ENCODE assay signal across 23 mouse cellular contexts in genomic region chr1:94318029-94318428, GRCm38 (mm10).
DNase-seq lines count a peak whose midpoint lies in the region; ATAC-seq and TF ChIP-seq lines count a peak whose summit lies in the region.
"Had no signal": no experiment of that assay in that cellular context is flagged by ENCODE, and none has a peak within 500 bp of the region (broad histone marks: within the 10 kb centered on the region; RNA-seq: fewer than 3 reads in every experiment).

No protein-coding gene starts in this region.

- no peak overlapping the region for H3K4me2 ChIP-seq in intestine, postnatal 0 days (replicated peaks; ENCODE audit: low read depth)
- no peak overlapping the region for H3K4me2 ChIP-seq in midbrain, embryonic 11.5 days
- H3K4me2 ChIP-seq: embryonic facial prominence, embryonic 13.5 days; embryonic facial prominence, embryonic 15.5 days; forebrain, embryonic 12.5 days had no signal

- H3K36me3 ChIP-seq in MEL (ENCODE audit: control insufficient read depth in 1 of 2, insufficient read depth in 2 of 2, low read length in 2 of 2), result peaks cover 0 to 18% of the 10 kb centered on the region in 2 experiments; a peak in 2 of 4 replicates
- H3K36me3 ChIP-seq in intestine, postnatal 0 days (ENCODE audit: control insufficient read depth, insufficient read depth), result no peaks in the 10 kb centered on the region
- H3K36me3 ChIP-seq in midbrain, embryonic 11.5 days (ENCODE audit: control insufficient read depth, insufficient read depth, low read length), result no peaks in the 10 kb centered on the region
- H3K36me3 ChIP-seq: embryonic facial prominence, embryonic 13.5 days; embryonic facial prominence, embryonic 15.5 days; forebrain, embryonic 10.5 days; forebrain, embryonic 12.5 days had no signal

- H3K9me3 ChIP-seq in MEL (replicated peaks; ENCODE audit: insufficient read depth, low read length), result no peaks in the 10 kb centered on the region
- H3K9me3 ChIP-seq in intestine, postnatal 0 days (ENCODE audit: control insufficient read depth), result no peaks in the 10 kb centered on the region
- no peaks in the 10 kb centered on the region for H3K9me3 ChIP-seq in midbrain, embryonic 11.5 days (ENCODE audit: control insufficient read depth, low read length)
- H3K9me3 ChIP-seq: embryonic facial prominence, embryonic 13.5 days; embryonic facial prominence, embryonic 15.5 days; forebrain, embryonic 10.5 days; forebrain, embryonic 12.5 days had no signal

- DNase-seq in MEL (ENCODE audit: low read depth, low spot score), result peak; percentile 78
- no peak for DNase-seq in midbrain, embryonic 11.5 days (ENCODE audit: low spot score, missing footprints)
- DNase-seq in adrenal gland, postnatal 25 days, result no peak
- DNase-seq: adrenal gland, adult 8-10 months; adrenal gland, postnatal 36 days; cerebellum, adult 11-12 months; cerebellum, adult 2 months; cerebellum, adult 9-10 months; cerebellum, postnatal 10 days; cerebellum, postnatal 25 days; embryo, embryonic 11 days had no signal

- no peaks in the 10 kb centered on the region for H3K79me2 ChIP-seq in MEL (ENCODE audit: control insufficient read depth, insufficient read depth, low read length, poor library complexity)

- no peak; the same call in none of the 2 replicates for TF ChIP-seq RAD21 in MEL (IDR thresholded peaks at IDR 0.05; ENCODE audit: low read depth, low read length)

- H3K4me3 ChIP-seq in MEL (ENCODE audit: control insufficient read depth in 1 of 2, insufficient read depth in 1 of 2, low read depth in 2 of 2, low read length in 2 of 2), result peak overlapping the region in 1 of 2 experiments; percentile 41; a peak in 2 of 4 replicates
- H3K4me3 ChIP-seq in intestine, postnatal 0 days (ENCODE audit: low read depth, low read length), result no peak overlapping the region
- H3K4me3 ChIP-seq in midbrain, embryonic 11.5 days (ENCODE audit: low read depth, low read length), result no peak overlapping the region
- H3K4me3 ChIP-seq: embryonic facial prominence, embryonic 13.5 days; embryonic facial prominence, embryonic 15.5 days; erythroblast, embryonic 14.5 days; forebrain, embryonic 10.5 days; forebrain, embryonic 12.5 days had no signal

- peak overlapping the region; percentile 32; the same call in 1 of the 2 replicates for H3K9ac ChIP-seq in MEL (ENCODE audit: control insufficient read depth, low read depth, low read length, poor library complexity, severe bottlenecking)
- H3K9ac ChIP-seq in intestine, postnatal 0 days (ENCODE audit: low read depth, low read length), result no peak overlapping the region
- H3K9ac ChIP-seq in midbrain, embryonic 11.5 days (ENCODE audit: low read length), result no peak overlapping the region
- H3K9ac ChIP-seq: embryonic facial prominence, embryonic 13.5 days; embryonic facial prominence, embryonic 15.5 days; forebrain, embryonic 12.5 days had no signal

- ATAC-seq in common myeloid progenitor, adult 5-6 weeks (replicated peaks; ENCODE audit: low read depth, poor library complexity, severe bottlenecking), result peak; percentile 68
- ATAC-seq in megakaryocyte-erythroid progenitor cell, adult 5-6 weeks (replicated peaks; ENCODE audit: low FRiP score, low TSS enrichment, poor library complexity, severe bottlenecking), result peak; percentile 67
- no peak for ATAC-seq in intestine, postnatal 0 days
- no peak for ATAC-seq in midbrain, embryonic 11.5 days (ENCODE audit: low FRiP score)
- ATAC-seq: activated CD4-positive, CD25-positive, alpha-beta regulatory T cell, adult 4 months; forebrain, embryonic 14.5 days; forebrain, embryonic 16.5 days; Patski had no signal

- TF ChIP-seq POLR2A in MEL (IDR thresholded peaks at IDR 0.05; ENCODE audit: control insufficient read depth in 1 of 2, insufficient read depth in 1 of 2, low read depth in 1 of 2, low read length in 2 of 2, poor library complexity in 1 of 2), result no peak

- no peaks in the 10 kb centered on the region for H3K27me3 ChIP-seq in MEL (ENCODE audit: control insufficient read depth in 1 of 2, insufficient read depth in 2 of 2, low read length in 2 of 2)
- no peaks in the 10 kb centered on the region for H3K27me3 ChIP-seq in intestine, postnatal 0 days (replicated peaks; ENCODE audit: control insufficient read depth, insufficient read depth, low read length)
- H3K27me3 ChIP-seq in midbrain, embryonic 11.5 days (ENCODE audit: control insufficient read depth, insufficient read depth, low read length), result no peaks in the 10 kb centered on the region
- H3K27me3 ChIP-seq: embryonic facial prominence, embryonic 13.5 days; embryonic facial prominence, embryonic 15.5 days; forebrain, embryonic 12.5 days; Patski had no signal

- peaks cover 5 to 10% of the 10 kb centered on the region in 2 experiments for H3K4me1 ChIP-seq in MEL (ENCODE audit: control insufficient read depth in 1 of 2, insufficient read depth in 2 of 2, low read length in 2 of 2)
- no peaks in the 10 kb centered on the region for H3K4me1 ChIP-seq in intestine, postnatal 0 days (replicated peaks; ENCODE audit: control insufficient read depth, insufficient read depth, low read length)
- no peaks in the 10 kb centered on the region for H3K4me1 ChIP-seq in midbrain, embryonic 11.5 days (ENCODE audit: control insufficient read depth, insufficient read depth, low read length)
- H3K4me1 ChIP-seq: embryonic facial prominence, embryonic 13.5 days; embryonic facial prominence, embryonic 15.5 days; forebrain, embryonic 10.5 days; forebrain, embryonic 12.5 days had no signal

- peak overlapping the region; percentile 83 for H3K27ac ChIP-seq in MEL (ENCODE audit: control insufficient read depth, low read depth, low read length)
- no peak overlapping the region for H3K27ac ChIP-seq in intestine, postnatal 0 days (ENCODE audit: low read depth, low read length)
- H3K27ac ChIP-seq in midbrain, embryonic 11.5 days (ENCODE audit: low read depth, low read length), result no peak overlapping the region
- H3K27ac ChIP-seq: embryonic facial prominence, embryonic 13.5 days; embryonic facial prominence, embryonic 15.5 days; forebrain, embryonic 10.5 days; forebrain, embryonic 12.5 days had no signal

- no peak for TF ChIP-seq CTCF in MEL (IDR thresholded peaks at IDR 0.05 in 2 of 3, conservative IDR thresholded peaks at IDR 0.05 in 1 of 3; ENCODE audit: control insufficient read depth in 1 of 3, insufficient read depth in 1 of 3, low read depth in 2 of 3, low read length in 3 of 3, poor library complexity in 1 of 3, severe bottlenecking in 1 of 3)
- TF ChIP-seq CTCF in intestine, postnatal 0 days (IDR thresholded peaks at IDR 0.05; ENCODE audit: low read depth), result no peak

- TF ChIP-seq EP300 in MEL (IDR thresholded peaks at IDR 0.05; ENCODE audit: low read depth in 1 of 2, low read length in 2 of 2), result peak; percentile 93 to 97

TF ChIP-seq in MEL, 35 proteins besides CTCF, POLR2A, EP300 and RAD21 (continues in another document):
- TF ChIP-seq MAFK (IDR thresholded peaks at IDR 0.05; ENCODE audit: borderline replicate concordance, low read depth, low read length), result peak; percentile 14; the same call in 1 of the 2 replicates
- TF ChIP-seq CHD1 (IDR thresholded peaks at IDR 0.05; ENCODE audit: low read depth, low read length), result no peak
- TF ChIP-seq GATA1 (IDR thresholded peaks at IDR 0.05; ENCODE audit: low read depth, low read length), result peak; percentile 93
- TF ChIP-seq SIN3A (IDR thresholded peaks at IDR 0.05; ENCODE audit: low read length), result peak; percentile 33; the same call in 1 of the 2 replicates
- TF ChIP-seq MEF2A (IDR thresholded peaks at IDR 0.05; ENCODE audit: extremely low read depth, insufficient replicate concordance, low read depth, low read length, poor library complexity, severe bottlenecking), result no peak
- peak; percentile 52; the same call in 1 of the 2 replicates for TF ChIP-seq ELF1 (IDR thresholded peaks at IDR 0.05; ENCODE audit: low read depth, low read length)
- TF ChIP-seq POLR2AphosphoS2 (IDR thresholded peaks at IDR 0.05; ENCODE audit: low read length), result no peak
- no peak for TF ChIP-seq MYC (IDR thresholded peaks at IDR 0.05; ENCODE audit: low read depth, low read length)
- no peak; the same call in 1 of the 2 replicates for TF ChIP-seq ZNF384 (IDR thresholded peaks at IDR 0.05; ENCODE audit: low read depth, low read length)
- TF ChIP-seq UBTF (IDR thresholded peaks at IDR 0.05; ENCODE audit: borderline replicate concordance, insufficient read depth, low read depth, low read length), result no peak
- 0 out of 2 replicates have a peak, but pooled peaks have one; percentile 42 for TF ChIP-seq USF1 (IDR thresholded peaks at IDR 0.05; ENCODE audit: low read depth, low read length)
- 0 out of 2 replicates have a peak, but pooled peaks have one; percentile 46 for TF ChIP-seq MYB (IDR thresholded peaks at IDR 0.05; ENCODE audit: low read depth, low read length)
- peak; percentile 91 for TF ChIP-seq RCOR1 (IDR thresholded peaks at IDR 0.05; ENCODE audit: low read depth, low read length)
- peak; percentile 58; the same call in 1 of the 2 replicates for TF ChIP-seq ETS1 (IDR thresholded peaks at IDR 0.05; ENCODE audit: low read depth, low read length)
- no peak for TF ChIP-seq KAT2A (conservative IDR thresholded peaks at IDR 0.05; ENCODE audit: low read depth, low read length)
- no peak for TF ChIP-seq NELFE (IDR thresholded peaks at IDR 0.05; ENCODE audit: low read depth, low read length)
- TF ChIP-seq NRF1 (IDR thresholded peaks at IDR 0.05; ENCODE audit: insufficient read depth, low read depth, low read length, poor library complexity, severe bottlenecking), result no peak
- TF ChIP-seq MAX (IDR thresholded peaks at IDR 0.05; ENCODE audit: low read length), result no peak
- no peak for TF ChIP-seq BHLHE40 (IDR thresholded peaks at IDR 0.05; ENCODE audit: borderline replicate concordance, low read depth, low read length)
- TF ChIP-seq TCF12 (IDR thresholded peaks at IDR 0.05; ENCODE audit: low read depth, low read length), result peak; percentile 93
- TF ChIP-seq MAZ (IDR thresholded peaks at IDR 0.05; ENCODE audit: low read depth, low read length), result no peak
- peak; percentile 61 for TF ChIP-seq TAL1 (IDR thresholded peaks at IDR 0.05; ENCODE audit: low read length)
- no peak for TF ChIP-seq SMC3 (IDR thresholded peaks at IDR 0.05; ENCODE audit: low read depth, low read length)
- no peak for TF ChIP-seq JUND (IDR thresholded peaks at IDR 0.05; ENCODE audit: low read depth, low read length)
- TF ChIP-seq TBP (IDR thresholded peaks at IDR 0.05; ENCODE audit: low read depth, low read length), result no peak
- TF ChIP-seq MXI1 (IDR thresholded peaks at IDR 0.05; ENCODE audit: low read depth, low read length), result no peak
- TF ChIP-seq ZMIZ1 (IDR thresholded peaks at IDR 0.05; ENCODE audit: low read depth, low read length), result no peak
- TF ChIP-seq ZKSCAN1 (IDR thresholded peaks at IDR 0.05; ENCODE audit: low read depth, low read length), result no peak
- no peak for TF ChIP-seq USF2 (IDR thresholded peaks at IDR 0.05; ENCODE audit: borderline replicate concordance in 1 of 2, insufficient read depth in 1 of 2, low read depth in 1 of 2, low read length in 2 of 2)
- TF ChIP-seq HCFC1 (IDR thresholded peaks at IDR 0.05; ENCODE audit: low read depth, low read length), result no peak

Comparison
In these comparisons a context has a peak if more than half of its experiments do, and no peak if none do; other contexts are left out.
1. ATAC-seq: peak in common myeloid progenitor, adult 5-6 weeks (single experiment) and megakaryocyte-erythroid progenitor cell, adult 5-6 weeks (single experiment); none in intestine, postnatal 0 days (single experiment) and midbrain, embryonic 11.5 days (single experiment).